Mouse (Mus musculus) cerebellum, postnatal 25 days (tissue): ENCODE measurements around the gene C1qtnf9.

ENCODE experiments used
- DNase-seq, 2 experiments: peaks; one replicate each; pipeline ENCODE4 v3.0.0; 2021; ENCODE audit warnings: mixed read lengths in 2 of 2

Gene C1qtnf9

GRCm38 (mm10) chr14:60767884-60768283 lies at the start of gene C1qtnf9:
Gene C1qtnf9, plus strand, starts transcription at chr14:60768134.
- no peak for DNase-seq

GRCm38 (mm10) chr14:60721304-60721703 lies 46.6 kb upstream of the C1qtnf9 start:
- DNase-seq = no peak

GRCm38 (mm10) chr14:60721938-60722337 lies 46.0 kb upstream of the C1qtnf9 start:
- DNase-seq = no peak

- peak; percentile 41 to 55 for DNase-seq
Measured at GRCm38 (mm10) chr14:60726091-60726490, 41.8 kb upstream of the C1qtnf9 start.

- DNase-seq = no peak
Measured at GRCm38 (mm10) chr14:60727130-60727529, 40.8 kb upstream of the C1qtnf9 start.

GRCm38 (mm10) chr14:60732081-60732480 lies 35.9 kb upstream of the C1qtnf9 start:
- DNase-seq = no peak

GRCm38 (mm10) chr14:60732787-60733186 lies 35.1 kb upstream of the C1qtnf9 start:
- peak; percentile 37 to 53 for DNase-seq

- no peak for DNase-seq
Measured at GRCm38 (mm10) chr14:60733706-60734105, 34.2 kb upstream of the C1qtnf9 start.

GRCm38 (mm10) chr14:60735206-60735605 lies 32.7 kb upstream of the C1qtnf9 start:
- peak; percentile 47 to 65 for DNase-seq

GRCm38 (mm10) chr14:60735848-60736547 lies 31.9 kb upstream of the C1qtnf9 start:
- no peak for DNase-seq

- DNase-seq = no peak
Measured at GRCm38 (mm10) chr14:60736591-60737192, 31.2 kb upstream of the C1qtnf9 start.

GRCm38 (mm10) chr14:60737202-60737611 lies 30.7 kb upstream of the C1qtnf9 start:
- DNase-seq = no peak

GRCm38 (mm10) chr14:60738434-60738938 lies 29.4 kb upstream of the C1qtnf9 start:
- DNase-seq = no peak

GRCm38 (mm10) chr14:60739155-60739554 lies 28.8 kb upstream of the C1qtnf9 start:
- DNase-seq = no peak

GRCm38 (mm10) chr14:60739616-60740015 lies 28.3 kb upstream of the C1qtnf9 start:
- DNase-seq = peak; percentile 54 to 61

- no peak for DNase-seq
Measured at GRCm38 (mm10) chr14:60740507-60740906, 27.4 kb upstream of the C1qtnf9 start.

GRCm38 (mm10) chr14:60741033-60741432 lies 26.9 kb upstream of the C1qtnf9 start:
- peak; percentile 44 to 50 for DNase-seq

- peak; percentile 83 to 89 for DNase-seq
Measured at GRCm38 (mm10) chr14:60741490-60741981, 26.4 kb upstream of the C1qtnf9 start.

- DNase-seq = no peak
Measured at GRCm38 (mm10) chr14:60743681-60744080, 24.3 kb upstream of the C1qtnf9 start.

- no peak for DNase-seq
Measured at GRCm38 (mm10) chr14:60745201-60745600, 22.7 kb upstream of the C1qtnf9 start.

GRCm38 (mm10) chr14:60746141-60746540 lies 21.8 kb upstream of the C1qtnf9 start:
- no peak for DNase-seq

- DNase-seq = no peak
Measured at GRCm38 (mm10) chr14:60747154-60747870, 20.6 kb upstream of the C1qtnf9 start.

- DNase-seq = no peak
Measured at GRCm38 (mm10) chr14:60749880-60750279, 18.1 kb upstream of the C1qtnf9 start.
